Mouse (Mus musculus) midbrain, embryonic 11.5 days (tissue): ENCODE data around the gene Olfr1507. TPM values are rescaled to one million over a fixed set of nuclear protein-coding genes. Genes with fewer than 3 reads are reported as not detected.

Experiments
- ATAC-seq: fragments of 200-750 bp; cut with Nextera tagmentation; 2 replicates; pipeline ENCODE4 v1.8.0; 2017; ENCODE audit warnings: moderate TSS enrichment, moderate library complexity; ENCODE audit not compliant: low FRiP score
- DNase-seq: peaks from one replicate; pipeline ENCODE4 v3.0.0; 2015; ENCODE audit warnings: low spot score; ENCODE audit errors: missing footprints
- H3K27ac ChIP-seq: fragments of 300-500 bp; sonication (generic); 2 replicates; pipeline ENCODE4 v1.5.1; 2014; ENCODE audit warnings: low read depth, low read length
- H3K27me3 ChIP-seq: fragments of 300-500 bp; sonication (generic); 2 replicates; pipeline ENCODE4 v1.6.1; 2014; ENCODE audit warnings: mild to moderate bottlenecking, low read length, moderate library complexity, mixed read lengths; ENCODE audit not compliant: control insufficient read depth, insufficient read depth
- H3K36me3 ChIP-seq: fragments of 300-500 bp; sonication (generic); 2 replicates; pipeline ENCODE4 v1.6.1; 2014; ENCODE audit warnings: mild to moderate bottlenecking, low read length, moderate library complexity, mixed read lengths; ENCODE audit not compliant: control insufficient read depth, insufficient read depth
- H3K4me1 ChIP-seq: fragments of 300-500 bp; sonication (generic); 2 replicates; pipeline ENCODE4 v1.6.1; 2014; ENCODE audit warnings: low read length; ENCODE audit not compliant: control insufficient read depth, insufficient read depth
- H3K4me2 ChIP-seq: fragments of 300-500 bp; sonication (generic); 2 replicates; pipeline ENCODE4 v1.6.1; 2014; ENCODE audit warnings: mild to moderate bottlenecking, moderate library complexity
- H3K4me3 ChIP-seq: fragments of 300-500 bp; sonication (generic); 2 replicates; pipeline ENCODE4 v1.5.1; 2014; ENCODE audit warnings: low read depth, low read length
- H3K9ac ChIP-seq: fragments of 300-500 bp; sonication (generic); 2 replicates; pipeline ENCODE4 v1.6.1; 2014; ENCODE audit warnings: low read length
- H3K9me3 ChIP-seq: fragments of 300-500 bp; sonication (generic); 2 replicates; pipeline ENCODE4 v1.6.1; 2016; ENCODE audit warnings: low read length; ENCODE audit not compliant: control insufficient read depth
- WGBS: fragments of 180-500 bp; shearing (Covaris S2); extraction: QIAGEN DNeasy Blood & Tissue Kit; methylation state at CpG from one replicate; pipeline ENCODE4 v1.1.7; 2014; 5-methylcytosine and 5-hydroxymethylcytosine counted together
- polyA plus RNA-seq: library from polyadenylated mRNA; unstranded; fragments of >200 nt; fragmentation: Nextera tagmentation; extraction: Ambion mirVana; gene quantifications from 2 replicates; pipeline ENCODE4 v1.2.1, GENCODE M21; 2014

The Olfr1507 gene
- polyA plus RNA-seq, result not detected in 2 replicates

DNA sequence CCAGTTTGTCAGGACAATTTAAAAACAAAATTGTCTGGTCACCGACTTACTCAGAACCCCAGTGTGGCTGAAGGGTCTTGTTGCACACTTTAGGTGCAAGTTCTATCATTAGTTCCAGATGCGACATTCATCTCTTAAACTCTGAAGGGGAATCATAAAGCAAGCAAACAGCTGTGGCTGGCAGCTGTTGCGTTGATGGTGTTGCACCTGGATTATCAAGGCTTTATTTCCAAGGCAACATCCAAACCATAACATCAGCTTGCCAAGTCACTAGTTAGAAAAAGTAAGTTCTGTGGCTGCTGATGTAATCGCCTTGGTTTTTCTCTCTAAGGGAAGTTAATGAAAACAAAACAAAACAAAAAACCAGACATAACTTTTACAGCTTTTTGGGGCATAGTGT lies at the start of gene Olfr1507:
Olfr1507 (minus strand) TSS at position 234 of the 400 bp plus-strand sequence.
- no peaks in the 10 kb centered on the region for H3K27me3 ChIP-seq
- no peaks in the 10 kb centered on the region for H3K9me3 ChIP-seq
- H3K27ac ChIP-seq, result no peak within 1 kb of the TSS
- H3K9ac ChIP-seq, result no peak within 1 kb of the TSS
- DNase-seq, result no peak
- ATAC-seq, result no peak
- 86% methylated on average over 4 of the region's 4 CpGs for WGBS
- no peaks in the 10 kb centered on the region for H3K36me3 ChIP-seq
- no peak within 1 kb of the TSS for H3K4me2 ChIP-seq
- no peaks in the 10 kb centered on the region for H3K4me1 ChIP-seq
- no peak within 1 kb of the TSS for H3K4me3 ChIP-seq

DNA sequence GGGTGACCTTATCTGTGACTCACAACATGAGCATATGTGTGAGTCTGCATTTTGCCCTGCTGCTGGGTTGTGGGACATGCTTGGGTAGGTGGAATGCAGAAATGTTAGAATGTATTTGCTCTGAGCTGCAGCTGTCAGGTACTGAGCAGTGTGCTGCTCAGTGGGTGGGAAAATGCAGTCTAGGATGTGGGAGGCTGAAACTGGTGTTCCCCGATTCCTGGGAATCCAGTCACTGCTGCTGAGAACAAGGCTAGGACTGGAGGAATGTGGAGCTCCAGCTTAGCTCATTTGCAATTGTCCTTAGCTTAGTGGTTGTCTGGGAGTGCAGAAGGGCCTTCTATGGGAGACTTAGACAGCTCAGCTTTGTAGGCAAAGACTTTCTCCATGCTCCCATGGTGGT lies 37.8 kb upstream of the Olfr1507 start:
- no peak for ATAC-seq
- Histone ChIP-seq H3K27me3 (no peaks in the 10 kb centered on the region), H3K9ac (no peak overlapping the region), H3K4me3 (no peak overlapping the region), H3K4me1 (no peaks in the 10 kb centered on the region), H3K36me3 (no peaks in the 10 kb centered on the region), H3K9me3 (0 out of 2 replicates have a peak, but pooled peaks cover 6% of the 10 kb centered on the region), H3K4me2 (no peak overlapping the region), H3K27ac (no peak overlapping the region)
- DNase-seq, result no peak
- 91% methylated on average over 1 of the region's 1 CpGs for WGBS

DNA sequence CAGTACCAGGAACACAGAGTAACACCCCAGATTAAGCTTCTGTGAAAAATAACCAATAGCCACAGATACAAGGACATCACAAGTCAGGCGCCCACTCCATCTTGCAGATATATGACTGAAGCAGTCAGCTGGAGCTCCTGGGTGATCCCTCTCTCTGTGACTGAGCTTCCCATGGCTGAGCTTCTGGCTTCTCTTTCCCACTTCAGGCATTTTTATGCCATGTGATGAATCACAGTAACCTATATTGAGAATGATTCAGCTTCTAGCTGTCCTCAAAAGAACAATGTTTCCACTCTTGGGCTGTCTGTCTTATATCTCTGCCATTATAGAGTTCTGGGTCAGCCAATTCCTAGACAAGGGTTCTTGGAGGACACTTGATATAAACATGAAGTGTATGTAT lies 29.4 kb upstream of the Olfr1507 start:
- no peaks in the 10 kb centered on the region for H3K4me1 ChIP-seq
- H3K4me3 ChIP-seq, result no peak overlapping the region
- DNase-seq (no peak), ATAC-seq (no peak)
- 88% methylated on average over 1 of the region's 1 CpGs for WGBS
- H3K9ac ChIP-seq, result no peak overlapping the region
- no peak overlapping the region for H3K27ac ChIP-seq
- no peak overlapping the region for H3K4me2 ChIP-seq
- no peaks in the 10 kb centered on the region for H3K27me3 ChIP-seq
- H3K9me3 ChIP-seq, result no peaks in the 10 kb centered on the region
- H3K36me3 ChIP-seq, result no peaks in the 10 kb centered on the region

GRCm38 (mm10) chr14:52467395-52467794 lies 28.2 kb downstream of the Olfr1507 start, which contains the start of gene Olfr1508:
Gene Olfr1508 (minus strand): TSS chr14:52467495.
- Histone ChIP-seq H3K36me3 (no peaks in the 10 kb centered on the region), H3K4me3 (no peak within 1 kb of the TSS), H3K27ac (no peak within 1 kb of the TSS), H3K27me3 (no peaks in the 10 kb centered on the region), H3K9me3 (no peaks in the 10 kb centered on the region), H3K9ac (no peak within 1 kb of the TSS), H3K4me1 (no peaks in the 10 kb centered on the region), H3K4me2 (no peak within 1 kb of the TSS)
- WGBS, result 70% methylated on average over 2 of the region's 2 CpGs
- ATAC-seq (no peak), DNase-seq (no peak)

DNA sequence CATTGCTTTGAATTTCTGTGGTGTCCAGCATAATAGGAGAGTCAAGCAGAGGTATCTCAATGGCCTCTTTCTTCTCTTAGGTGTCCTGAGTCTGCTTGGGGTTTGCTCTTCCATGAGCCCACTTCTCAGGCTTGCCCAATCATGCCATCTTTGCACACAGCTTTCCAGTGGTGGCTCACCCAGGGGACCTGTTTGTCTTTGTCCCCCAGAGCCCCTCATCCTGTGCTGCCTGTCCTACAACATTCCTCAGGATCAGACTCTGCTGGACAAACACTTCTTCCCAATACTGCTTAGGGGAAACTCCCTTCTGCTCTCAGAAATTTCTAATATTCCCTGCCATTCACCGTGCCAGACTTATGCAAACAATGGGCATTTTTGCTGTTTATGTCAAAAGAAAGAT lies 29.8 kb downstream of the Olfr1507 start:
- no peaks in the 10 kb centered on the region for H3K27me3 ChIP-seq
- DNase-seq (no peak), ATAC-seq (no peak)
- WGBS, result 79% methylated on average over 1 of the region's 1 CpGs
- H3K27ac ChIP-seq, result no peak overlapping the region
- H3K4me2 ChIP-seq, result no peak overlapping the region
- no peaks in the 10 kb centered on the region for H3K4me1 ChIP-seq
- no peak overlapping the region for H3K9ac ChIP-seq
- no peaks in the 10 kb centered on the region for H3K9me3 ChIP-seq
- H3K4me3 ChIP-seq, result no peak overlapping the region
- H3K36me3 ChIP-seq, result no peaks in the 10 kb centered on the region

GRCm38 (mm10) chr14:52461928-52462327 lies 33.6 kb downstream of the Olfr1507 start:
- Histone ChIP-seq H3K9me3 (no peaks in the 10 kb centered on the region), H3K27ac (no peak overlapping the region), H3K4me2 (no peak overlapping the region), H3K27me3 (no peaks in the 10 kb centered on the region), H3K36me3 (no peaks in the 10 kb centered on the region), H3K4me1 (no peaks in the 10 kb centered on the region), H3K9ac (no peak overlapping the region), H3K4me3 (no peak overlapping the region)
- ATAC-seq, result no peak
- no peak for DNase-seq

DNA sequence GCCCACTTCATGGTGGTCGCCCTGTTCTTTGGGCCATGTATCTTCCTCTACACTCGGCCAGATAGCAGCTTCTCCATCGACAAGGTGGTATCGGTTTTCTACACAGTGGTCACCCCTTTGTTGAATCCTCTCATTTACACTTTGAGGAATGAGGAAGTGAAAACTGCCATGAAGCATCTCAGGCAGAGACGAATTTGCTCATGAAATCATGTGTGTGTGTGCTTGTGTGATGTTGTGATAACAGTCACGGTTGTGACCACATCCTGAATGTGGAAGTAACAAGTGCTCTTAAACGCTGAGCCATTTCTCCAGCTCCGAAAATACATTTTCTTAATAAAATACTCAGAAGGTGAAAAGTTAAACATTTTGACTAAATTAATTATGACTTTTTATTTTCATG lies 44.4 kb downstream of the Olfr1507 start:
- Histone ChIP-seq H3K27ac (no peak overlapping the region), H3K27me3 (no peaks in the 10 kb centered on the region), H3K4me2 (no peak overlapping the region), H3K9ac (no peak overlapping the region), H3K36me3 (no peaks in the 10 kb centered on the region), H3K9me3 (no peaks in the 10 kb centered on the region), H3K4me3 (no peak overlapping the region), H3K4me1 (no peaks in the 10 kb centered on the region)
- no peak for ATAC-seq
- WGBS, result 90% methylated on average over 8 of the region's 8 CpGs
- DNase-seq, result no peak

GRCm38 (mm10) chr14:52442690-52443089 lies 52.9 kb downstream of the Olfr1507 start, which contains the start of gene Olfr1509:
Gene Olfr1509 (plus strand): TSS chr14:52442990.
- H3K4me3 ChIP-seq, result no peak within 1 kb of the TSS
- no peaks in the 10 kb centered on the region for H3K9me3 ChIP-seq
- no peak for DNase-seq
- no peaks in the 10 kb centered on the region for H3K36me3 ChIP-seq
- H3K4me1 ChIP-seq, result no peaks in the 10 kb centered on the region
- H3K27me3 ChIP-seq, result no peaks in the 10 kb centered on the region
- no peak within 1 kb of the TSS for H3K27ac ChIP-seq
- H3K4me2 ChIP-seq, result no peak within 1 kb of the TSS
- ATAC-seq, result no peak
- H3K9ac ChIP-seq, result no peak within 1 kb of the TSS
